Mouse (Mus musculus) lung, adult 2 months (tissue): ENCODE results near the gene Nos1ap.

Experiments
- CTCF ChIP-seq: fragments of 200-500 bp; IDR thresholded peaks from 2 replicates; pipeline ENCODE4 v1.5.1; 2011; ENCODE audit warnings: mild to moderate bottlenecking, low read length, control low read depth; ENCODE audit not compliant: insufficient read depth
- POLR2A ChIP-seq: fragments of 200-500 bp; IDR thresholded peaks from 2 replicates; pipeline ENCODE4 v1.6.1; 2011; ENCODE audit warnings: low read depth, mild to moderate bottlenecking, control low read depth, low read length, borderline replicate concordance; ENCODE audit errors: extremely low read depth

- TF ChIP-seq POLR2A (no peak), CTCF (no peak)
Measured at GRCm38 (mm10) chr1:170504378-170504777, 85.3 kb downstream of the Nos1ap start.
